Mouse (Mus musculus): ENCODE results near the gene Krt5. TPM values are rescaled to one million over a fixed set of nuclear protein-coding genes. Genes with fewer than 3 reads are reported as not detected.

Gene Krt5
- polyA plus RNA-seq, 1 experiment from 2014 or later: 0.15 TPM

GRCm38 (mm10) chr15:101675978-101676377 lies 36.7 kb downstream of the Krt5 start:
- no peak overlapping the region for H3K9ac ChIP-seq (ENCODE audit: low read depth, low read length)
- whole genome bisulfite sequencing: 92% methylated on average over 1 of the region's 1 CpGs
- H3K4me3 ChIP-seq (ENCODE audit: low read length): no peak overlapping the region
- ATAC-seq: no peak
- H3K27ac ChIP-seq (ENCODE audit: low read depth, low read length): no peak overlapping the region
- H3K4me1 ChIP-seq (ENCODE audit: control insufficient read depth, insufficient read depth, low read depth, low read length): no peaks in the 10 kb centered on the region
- H3K27me3 ChIP-seq (replicated peaks; ENCODE audit: control insufficient read depth, insufficient read depth, low read length): no peaks in the 10 kb centered on the region
- no peaks in the 10 kb centered on the region for H3K36me3 ChIP-seq (ENCODE audit: control insufficient read depth, insufficient read depth, low read length)
- no peak overlapping the region for H3K4me2 ChIP-seq (ENCODE audit: low read length)
- H3K9me3 ChIP-seq (ENCODE audit: control insufficient read depth, low read length): no peaks in the 10 kb centered on the region

Small RNA genes within 50 kb of the gene (microRNA-seq; reads per million reads assigned to microRNA genes)
- not detected for gene Gm44323
- gene Gm44342: not detected
- gene Gm44383: not detected

Other genes with a start within 250 kb of the Krt5 start
- gene Krt81, start 249.1 kb downstream of the Krt5 start, polyA plus RNA-seq (2015; fragmentation: Nextera tagmentation; extraction: Ambion mirVana): 0.20 TPM in 1 of 2 replicates, not detected in the other
- 0.10 and 0.12 TPM in 2 replicates for gene Krt86, start 239.4 kb downstream of the Krt5 start, polyA plus RNA-seq (2015; fragmentation: Nextera tagmentation; extraction: Ambion mirVana)
- not detected in 2 replicates for gene Krt83, start 221.4 kb downstream of the Krt5 start, polyA plus RNA-seq (2015; fragmentation: Nextera tagmentation; extraction: Ambion mirVana)
- not detected in 2 replicates for gene Gm49425, start 195.6 kb downstream of the Krt5 start, polyA plus RNA-seq (2015; fragmentation: Nextera tagmentation; extraction: Ambion mirVana)
- gene Krt84, start 180.1 kb downstream of the Krt5 start, polyA plus RNA-seq (2015; fragmentation: Nextera tagmentation; extraction: Ambion mirVana): not detected in 2 replicates
- gene Krt82, start 162.2 kb downstream of the Krt5 start, polyA plus RNA-seq (2015; fragmentation: Nextera tagmentation; extraction: Ambion mirVana): not detected in 2 replicates
- 0.11 and 0.29 TPM in 2 replicates for gene Krt90, start 149.9 kb downstream of the Krt5 start, polyA plus RNA-seq (2015; fragmentation: Nextera tagmentation; extraction: Ambion mirVana)
- gene Krt75, start 139.0 kb downstream of the Krt5 start, polyA plus RNA-seq (2015; fragmentation: Nextera tagmentation; extraction: Ambion mirVana): 0.20 and 0.24 TPM in 2 replicates
- gene Gm5414, start 84.7 kb downstream of the Krt5 start, polyA plus RNA-seq (2015; fragmentation: Nextera tagmentation; extraction: Ambion mirVana): not detected in 2 replicates
- gene Gm5478, start 65.5 kb downstream of the Krt5 start, polyA plus RNA-seq (2015; fragmentation: Nextera tagmentation; extraction: Ambion mirVana): not detected in 2 replicates
- gene Krt6b, start 32.6 kb downstream of the Krt5 start, polyA plus RNA-seq (2015; fragmentation: Nextera tagmentation; extraction: Ambion mirVana): not detected in 2 replicates
- 0.17 and 0.18 TPM in 2 replicates for gene Krt6a, start 18.6 kb downstream of the Krt5 start, polyA plus RNA-seq (2015; fragmentation: Nextera tagmentation; extraction: Ambion mirVana)
- gene Krt71, start 30.2 kb upstream of the Krt5 start, polyA plus RNA-seq (2015; fragmentation: Nextera tagmentation; extraction: Ambion mirVana): 1.7 and 1.8 TPM in 2 replicates
- 0.24 and 0.38 TPM in 2 replicates for gene Krt72, start 73.6 kb upstream of the Krt5 start, polyA plus RNA-seq (2015; fragmentation: Nextera tagmentation; extraction: Ambion mirVana)
- gene Krt73, start 89.4 kb upstream of the Krt5 start, polyA plus RNA-seq (2015; fragmentation: Nextera tagmentation; extraction: Ambion mirVana): 1.9 and 2.0 TPM in 2 replicates
- gene Krt2, start 105.3 kb upstream of the Krt5 start, polyA plus RNA-seq (2015; fragmentation: Nextera tagmentation; extraction: Ambion mirVana): 0.20 TPM in 1 of 2 replicates, not detected in the other
- gene Krt1, start 137.9 kb upstream of the Krt5 start, polyA plus RNA-seq (2015; fragmentation: Nextera tagmentation; extraction: Ambion mirVana): 15.6 and 16.9 TPM in 2 replicates
- 0.53 and 0.56 TPM in 2 replicates for gene Krt77, start 156.8 kb upstream of the Krt5 start, polyA plus RNA-seq (2015; fragmentation: Nextera tagmentation; extraction: Ambion mirVana)
- not detected in 2 replicates for gene Krt76, start 180.0 kb upstream of the Krt5 start, polyA plus RNA-seq (2015; fragmentation: Nextera tagmentation; extraction: Ambion mirVana)
- gene Krt4, start 211.8 kb upstream of the Krt5 start, polyA plus RNA-seq (2015; fragmentation: Nextera tagmentation; extraction: Ambion mirVana): 0.09 TPM in 1 of 2 replicates, not detected in the other
- gene Krt79, start 227.4 kb upstream of the Krt5 start, polyA plus RNA-seq (2015; fragmentation: Nextera tagmentation; extraction: Ambion mirVana): 0.65 and 0.83 TPM in 2 replicates
- 0.08 TPM in 1 of 2 replicates, not detected in the other for gene Krt78, start 241.4 kb upstream of the Krt5 start, polyA plus RNA-seq (2015; fragmentation: Nextera tagmentation; extraction: Ambion mirVana)